Mouse (Mus musculus) 416B (cell line): ENCODE measurements at regions not wholly inside any gene's neighbourhood (a gene's known extent, or its start where the extent isn't known, plus 50 kb on each side); places are given as distances from the start of the nearest gene placed in this dataset.
A peak's percentile ranks its signal among the peaks of the same experiment; 100 is the strongest.
"Not testable (repeated sequence)": the region's sequence is repeated elsewhere in the genome, so short reads cannot be mapped to it uniquely, and the experiment has no call there.

Experiments used
- DNase-seq: peaks from one replicate; pipeline ENCODE4 v3.0.0; 2011; ENCODE audit warnings: low read depth

DNA sequence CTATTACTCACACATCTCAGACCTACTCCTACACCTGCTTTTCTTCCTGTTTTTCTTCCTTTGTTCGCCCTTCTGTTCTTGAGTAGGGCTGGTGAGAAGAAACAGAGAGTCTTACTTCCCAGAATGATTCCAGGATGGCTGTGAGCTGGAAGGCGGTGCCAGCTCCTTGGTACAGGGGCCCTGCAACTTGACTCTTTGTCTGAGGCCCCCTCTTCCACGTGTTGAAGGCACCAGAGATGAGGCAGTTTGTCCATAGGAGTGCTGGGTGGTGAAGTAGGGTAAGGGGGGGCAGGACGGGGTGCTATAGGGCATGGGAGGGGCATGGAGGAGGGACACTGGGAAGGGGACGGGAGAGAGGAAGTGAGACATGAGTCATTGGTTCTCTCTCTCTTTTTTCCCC lies 60.8 kb downstream of the Dmrta2 start:
- no peak for DNase-seq

DNA sequence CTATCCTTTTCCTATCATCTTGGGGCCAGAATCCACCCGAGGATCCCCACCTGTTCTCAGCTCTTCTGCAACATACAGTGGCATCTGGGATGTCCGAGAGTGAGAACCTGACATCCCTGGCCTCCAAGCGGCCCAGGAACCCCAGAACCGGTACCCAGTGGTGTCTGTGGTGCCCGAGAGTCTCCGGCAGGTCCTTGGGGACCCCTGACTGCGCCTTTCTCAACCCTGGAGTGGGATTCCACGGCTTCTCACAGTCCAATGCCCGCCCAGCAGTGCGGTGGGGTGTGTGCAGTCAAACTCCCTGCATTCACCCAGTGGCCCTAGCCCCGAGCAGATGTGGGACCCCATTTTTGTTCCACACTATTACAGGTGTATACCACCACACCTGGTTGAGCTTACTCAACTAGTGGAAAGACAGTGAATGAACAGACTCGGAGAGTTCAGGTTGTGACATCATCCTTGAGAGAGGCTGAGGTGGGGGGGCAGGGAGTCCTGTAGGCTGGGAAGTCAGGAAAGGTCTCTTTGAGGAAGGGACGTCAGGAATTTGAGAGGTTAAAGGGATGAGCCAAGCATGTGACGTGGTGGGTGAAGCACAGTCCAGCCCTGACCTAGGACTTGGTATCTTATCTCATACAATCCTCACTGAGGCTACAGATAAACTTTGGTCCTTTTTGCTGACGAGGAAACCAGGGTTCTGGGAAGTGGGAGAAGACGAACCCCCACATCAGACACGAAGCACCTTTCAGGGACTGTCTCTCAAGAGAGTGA lies 67.2 kb downstream of the Dmrta2 start:
- DNase-seq: no peak

DNA sequence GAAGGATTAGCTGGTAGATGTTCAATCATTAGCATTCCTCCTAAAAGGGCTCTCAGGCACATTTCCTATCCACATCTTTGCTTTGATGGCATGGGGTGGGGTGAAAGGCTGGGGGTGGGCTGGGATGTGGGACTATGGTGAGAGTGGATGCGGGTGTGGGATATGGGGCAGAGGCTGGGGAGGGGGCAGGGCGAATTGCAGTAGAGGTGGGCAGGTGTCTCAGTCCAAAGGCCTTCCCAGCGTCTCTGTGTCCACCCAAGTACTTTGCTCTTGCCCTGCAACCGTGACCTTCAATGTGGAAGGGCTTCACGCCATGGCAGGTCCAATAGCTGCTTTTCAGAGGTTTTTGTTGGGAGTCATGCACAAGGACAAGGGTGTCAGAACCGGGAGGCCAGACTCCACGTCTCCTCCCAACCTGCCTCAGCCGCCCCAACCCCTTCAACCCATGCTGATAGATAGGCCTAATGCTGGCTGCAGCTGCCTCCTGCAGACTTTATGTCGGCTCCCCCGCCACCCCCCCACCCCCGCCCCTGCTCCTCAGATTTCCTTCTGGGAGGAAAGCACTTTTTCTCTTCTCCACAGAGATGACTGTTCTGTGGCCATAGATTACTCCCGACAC lies 67.9 kb downstream of the Dmrta2 start:
- DNase-seq: no peak

DNA sequence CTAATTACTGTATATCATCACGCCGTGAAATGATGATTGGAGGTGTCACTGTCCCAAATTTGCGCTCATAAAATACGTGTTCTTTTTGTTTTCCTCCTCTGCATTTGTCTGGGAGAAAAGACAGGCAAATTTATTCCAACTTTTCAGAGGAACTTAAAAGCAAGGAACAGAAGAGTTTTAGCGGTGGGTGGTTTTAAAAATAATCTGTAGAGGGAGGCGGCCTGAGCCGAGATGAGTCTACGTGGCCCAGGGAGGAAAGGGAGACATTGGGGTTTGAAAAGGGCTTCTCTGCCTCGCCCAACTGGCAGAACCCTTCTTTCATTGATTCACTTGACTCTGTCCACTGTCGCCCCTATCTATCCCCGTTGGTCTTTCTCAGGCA lies 68.4 kb downstream of the Dmrta2 start:
- no peak for DNase-seq

DNA sequence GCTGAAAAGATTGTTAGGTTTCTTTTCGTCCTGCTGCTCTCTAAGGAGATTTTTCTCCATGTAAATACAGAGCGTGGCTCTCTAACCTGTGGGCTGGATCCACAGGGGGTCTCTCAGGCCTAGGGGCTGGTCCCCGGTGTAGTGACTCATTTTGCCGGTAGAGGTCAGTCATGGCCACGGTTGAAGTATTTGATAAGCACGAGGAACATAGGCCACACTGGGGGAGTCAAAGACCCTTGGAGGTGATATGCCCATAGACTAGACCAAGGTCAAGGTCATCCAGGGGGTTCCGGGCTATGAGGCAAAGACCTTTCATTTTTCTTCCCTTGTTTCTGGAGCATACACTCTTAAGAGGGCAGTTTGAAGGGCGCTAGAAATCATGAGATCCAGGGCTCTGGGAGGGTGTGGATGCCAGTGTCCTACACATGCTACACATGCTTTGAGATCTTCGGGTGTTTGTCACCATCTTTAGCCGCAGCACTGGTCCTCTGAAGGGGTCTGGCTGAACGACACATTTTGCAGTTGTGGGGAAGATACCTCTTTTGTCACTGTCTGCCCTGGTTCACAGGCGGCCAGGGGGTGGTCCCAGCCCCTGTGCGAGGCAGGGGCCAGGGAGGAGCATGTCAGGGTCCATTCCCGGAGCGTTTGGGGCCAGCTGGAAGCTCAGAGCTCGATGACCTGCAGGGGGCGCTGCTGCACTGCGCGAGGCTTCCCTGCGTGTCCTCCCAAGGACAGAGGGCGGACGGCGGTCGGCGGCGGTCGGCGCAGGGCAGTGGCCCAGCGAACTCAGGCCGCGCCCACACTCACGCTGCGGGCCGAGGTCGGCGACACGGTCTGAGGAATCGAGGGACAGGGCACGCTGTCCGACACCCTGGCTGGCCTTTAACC lies 72.8 kb downstream of the Dmrta2 start:
- DNase-seq: peak; percentile 14

DNA sequence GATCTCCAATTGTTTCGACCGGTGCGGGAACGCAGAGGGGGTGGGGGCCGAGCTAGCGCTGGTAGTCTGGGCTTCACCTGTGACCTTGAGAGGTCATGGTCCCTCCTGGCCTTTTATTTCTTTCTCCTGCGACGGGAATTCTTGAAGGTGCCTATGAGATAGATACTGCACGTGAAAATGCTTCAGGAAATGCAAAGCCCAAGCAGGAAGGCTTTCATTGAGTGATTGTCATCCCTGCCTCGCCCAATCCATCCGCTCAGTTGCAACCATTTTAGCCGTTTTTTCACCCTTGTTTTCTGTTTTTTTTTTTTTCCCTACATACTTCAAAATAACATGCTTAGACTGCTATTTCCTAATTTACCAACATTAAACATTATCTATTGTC lies 73.4 kb downstream of the Dmrta2 start:
- DNase-seq: no peak

DNA sequence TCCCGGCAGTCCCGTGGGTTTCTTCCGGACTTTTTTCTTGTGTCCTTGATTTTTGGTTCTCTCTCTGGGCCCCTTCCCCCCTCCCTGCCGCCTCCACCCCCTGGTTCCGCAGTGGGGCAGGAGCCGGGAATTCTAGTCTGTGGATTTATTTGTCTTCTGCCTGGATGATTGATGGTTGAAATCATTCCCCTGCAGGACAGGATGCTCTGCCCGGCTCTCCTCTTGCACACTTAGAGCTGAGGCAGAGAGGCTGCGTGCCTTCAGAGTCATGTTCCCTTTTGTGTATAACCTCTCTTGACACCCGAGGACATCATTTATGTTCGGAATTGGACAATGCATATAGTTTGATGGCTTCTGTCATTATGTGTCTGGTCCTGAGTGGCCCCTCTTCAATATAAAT lies 74.0 kb downstream of the Dmrta2 start:
- DNase-seq: no peak

DNA sequence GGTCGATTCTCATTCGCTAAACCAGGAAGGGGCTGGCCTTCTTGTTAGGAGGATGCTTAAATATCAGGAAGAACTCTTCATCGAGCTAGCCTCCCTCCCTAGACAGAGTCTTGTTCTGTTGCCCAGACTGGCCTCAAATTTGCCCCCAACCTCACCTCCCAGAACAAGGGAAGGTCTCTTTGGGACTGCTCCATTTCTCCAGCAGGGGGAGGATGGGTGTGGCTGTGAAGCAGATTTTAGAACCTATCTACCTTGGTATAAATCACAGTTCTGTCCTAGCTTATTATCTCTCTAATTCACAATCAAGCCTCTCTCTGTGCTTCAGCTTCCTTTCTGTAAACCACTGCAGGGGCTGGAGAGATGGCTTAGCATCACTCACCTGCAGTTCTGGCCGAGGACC lies 75.1 kb downstream of the Dmrta2 start:
- DNase-seq: no peak

DNA sequence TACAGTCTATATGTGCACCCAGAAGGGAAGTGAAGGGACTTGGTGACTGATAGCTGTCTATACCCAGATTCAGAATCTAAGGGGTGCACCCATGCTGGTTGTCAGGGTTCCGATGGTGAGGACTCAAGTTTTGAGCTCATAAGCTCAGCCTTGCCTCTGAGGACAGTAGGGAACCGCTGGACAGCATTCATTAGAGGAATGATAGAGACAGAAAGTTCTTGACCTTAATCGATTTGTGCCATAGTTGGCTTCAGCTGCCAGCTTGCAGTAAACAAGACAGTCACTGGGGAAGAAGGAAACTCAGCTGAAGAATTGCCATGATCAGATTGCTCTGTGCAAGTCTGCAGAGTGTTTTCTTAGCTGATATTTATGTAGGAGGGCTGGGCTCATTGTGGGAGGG lies 96.0 kb downstream of the Dmrta2 start:
- no peak for DNase-seq

DNA sequence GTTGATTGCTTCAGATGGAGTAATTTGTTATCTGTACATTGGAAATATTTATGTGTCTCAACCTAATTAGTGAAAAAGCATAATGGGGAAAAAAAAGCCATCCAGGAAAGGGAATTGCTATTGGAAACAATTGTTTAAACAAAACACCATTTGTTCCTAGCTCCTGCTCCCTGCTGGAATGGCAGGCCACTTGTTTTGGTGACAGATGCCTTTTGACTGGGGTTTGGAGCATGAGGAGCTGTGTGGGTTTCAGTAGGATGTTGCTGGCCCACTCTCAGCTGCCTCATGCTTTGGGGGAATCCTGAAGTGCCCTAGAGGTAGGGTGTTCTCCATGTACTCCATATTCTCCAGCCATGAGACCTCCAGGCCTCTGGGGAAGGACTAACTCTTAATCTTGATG lies 105.5 kb downstream of the Dmrta2 start:
- no peak for DNase-seq

DNA sequence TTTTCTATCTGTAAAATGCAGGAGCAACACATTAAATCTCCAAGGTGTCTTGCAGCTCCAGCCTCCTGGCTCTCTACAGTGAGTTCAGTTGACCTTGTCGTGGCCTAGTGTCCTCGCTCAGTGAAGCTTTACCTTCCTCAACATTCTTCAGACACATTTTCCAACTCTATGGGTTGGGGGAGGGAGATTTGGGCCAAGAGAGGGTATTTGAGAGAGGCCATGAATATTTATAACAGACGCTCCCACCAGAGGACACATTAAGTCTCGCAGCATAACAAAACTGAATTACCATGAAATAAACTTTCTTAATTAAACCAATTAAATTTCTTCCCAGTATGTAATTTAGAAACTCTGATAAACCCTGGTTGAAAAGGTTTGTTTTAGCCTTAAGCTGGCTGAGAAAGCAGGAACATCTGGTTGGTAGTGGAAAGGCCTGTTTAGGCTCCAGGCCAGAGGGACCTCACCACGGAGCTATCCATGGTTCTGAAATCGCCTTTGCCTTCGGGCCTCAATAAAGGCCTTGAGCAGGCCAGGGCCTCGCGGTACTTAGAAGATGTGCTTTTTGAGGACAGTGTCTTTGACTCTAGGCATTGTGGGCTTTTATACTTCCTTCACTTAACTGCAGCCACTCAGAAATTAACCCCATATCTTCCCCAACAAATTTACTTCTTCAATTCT lies 109.9 kb downstream of the Dmrta2 start:
- peak; percentile 50 for DNase-seq

DNA sequence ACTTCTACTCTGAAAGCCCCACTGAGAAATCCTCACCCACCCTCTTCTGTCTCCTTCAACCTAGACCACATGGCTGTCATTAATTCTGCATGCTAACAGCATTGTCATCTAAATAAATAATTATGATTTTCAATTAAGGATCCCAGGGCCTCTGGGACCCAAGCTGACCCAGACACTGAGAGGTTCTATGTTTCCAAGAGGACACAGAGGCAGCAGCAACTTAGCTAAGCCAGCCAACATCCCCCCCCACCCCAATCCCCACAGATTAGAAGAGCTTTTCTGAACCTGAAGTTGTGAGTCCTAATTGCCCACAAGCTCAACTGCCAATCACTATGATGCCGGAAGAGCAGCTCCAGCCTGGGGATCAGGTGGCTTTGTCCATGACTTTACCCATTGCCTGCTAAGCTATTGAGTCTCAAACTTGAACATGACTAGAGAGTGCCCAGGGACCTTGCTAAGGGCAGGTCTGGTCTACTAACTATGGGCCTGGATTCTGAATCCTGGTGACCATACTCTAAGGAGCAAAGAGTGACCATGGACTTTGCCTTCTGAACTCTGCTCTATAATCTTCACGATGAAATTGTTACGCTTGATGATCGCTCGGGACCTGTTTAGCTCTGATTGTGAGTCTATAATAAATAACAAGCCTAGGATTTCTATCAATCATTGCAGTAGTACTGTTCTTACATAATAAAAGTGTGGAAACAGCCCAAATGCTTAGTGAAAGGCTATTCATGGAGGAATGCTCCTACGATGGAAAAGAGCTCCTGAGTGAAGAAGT lies 115.4 kb downstream of the Dmrta2 start:
- no peak for DNase-seq

DNA sequence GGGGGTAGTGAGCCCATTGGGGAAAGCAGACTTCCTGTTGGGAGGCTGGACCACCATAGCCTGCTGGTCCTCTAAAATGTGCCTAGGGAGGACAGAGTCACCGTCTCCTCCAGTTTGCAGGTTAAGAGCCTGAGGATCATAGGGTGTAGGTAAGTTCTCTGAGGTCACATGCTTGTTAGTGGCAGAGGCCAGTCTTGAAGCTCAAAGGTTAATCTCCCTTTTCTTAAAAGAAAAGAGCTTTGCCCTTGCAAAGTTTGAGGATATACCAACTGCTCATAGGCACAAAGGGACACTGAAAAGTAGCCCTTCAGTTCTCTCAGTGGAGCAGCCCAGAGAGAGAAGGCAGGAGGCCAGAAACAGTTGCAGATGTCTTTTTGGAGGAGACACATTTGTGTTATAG lies 116.7 kb downstream of the Dmrta2 start:
- DNase-seq: no peak

DNA sequence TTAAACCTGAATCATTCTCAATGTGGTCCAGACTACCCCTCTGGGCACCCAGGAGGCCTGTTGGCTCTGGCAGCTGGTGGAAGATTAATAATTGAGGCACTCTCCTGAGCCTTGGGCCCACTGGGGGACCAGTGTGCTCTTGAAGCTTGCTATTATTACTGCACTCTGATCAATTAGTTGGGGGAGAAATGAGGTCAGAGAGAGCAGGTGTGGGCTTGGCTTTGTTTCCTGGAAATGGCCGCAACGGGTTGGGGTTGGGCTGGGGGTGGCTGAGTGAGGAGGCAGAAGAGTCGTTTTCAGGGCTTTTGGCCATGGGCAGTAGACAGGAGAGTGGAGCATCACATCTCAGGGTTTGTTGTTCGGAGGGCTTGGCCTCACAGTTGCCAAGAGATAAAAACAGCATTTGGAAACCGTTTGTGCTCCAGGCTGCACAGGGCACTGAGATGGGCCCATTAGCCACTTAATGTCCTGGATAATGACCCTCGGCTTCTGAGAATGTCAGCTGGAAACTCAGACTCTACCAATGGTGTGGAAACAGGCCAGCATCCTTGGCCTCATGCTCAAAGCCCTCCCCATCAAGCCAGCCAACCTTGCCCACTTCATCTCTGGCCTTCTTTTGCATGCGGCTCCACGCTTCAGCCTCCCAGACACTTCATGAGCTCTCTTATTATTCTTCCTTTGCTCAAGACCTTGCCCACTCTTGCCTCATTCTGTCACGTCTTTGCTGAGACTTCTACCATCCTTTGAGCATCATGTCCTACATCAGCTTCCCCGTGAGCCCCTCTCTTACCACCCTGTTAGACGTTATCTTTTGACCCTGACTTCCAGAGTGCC lies 118.1 kb downstream of the Dmrta2 start:
- no peak for DNase-seq

DNA sequence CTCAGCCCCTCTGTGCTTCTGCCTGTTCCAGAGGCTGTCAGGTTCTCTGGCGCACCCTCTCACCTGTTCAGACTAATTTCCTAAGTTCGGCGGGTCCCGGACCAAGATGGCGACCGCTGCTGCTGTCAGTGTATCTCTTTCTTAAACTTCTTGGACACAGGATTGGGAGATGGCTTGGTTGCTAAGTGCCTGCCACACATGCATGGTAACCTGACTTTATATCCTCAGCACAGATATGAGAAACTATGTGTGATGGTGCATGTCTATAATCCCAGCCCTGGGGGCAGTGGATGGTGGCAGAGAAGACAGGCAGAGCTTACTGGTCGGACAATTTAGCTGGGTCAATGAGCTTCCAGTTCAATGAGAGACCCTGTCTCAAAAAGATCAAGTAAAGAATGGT lies 126.3 kb downstream of the Dmrta2 start:
- not testable (repeated sequence) for DNase-seq

DNA sequence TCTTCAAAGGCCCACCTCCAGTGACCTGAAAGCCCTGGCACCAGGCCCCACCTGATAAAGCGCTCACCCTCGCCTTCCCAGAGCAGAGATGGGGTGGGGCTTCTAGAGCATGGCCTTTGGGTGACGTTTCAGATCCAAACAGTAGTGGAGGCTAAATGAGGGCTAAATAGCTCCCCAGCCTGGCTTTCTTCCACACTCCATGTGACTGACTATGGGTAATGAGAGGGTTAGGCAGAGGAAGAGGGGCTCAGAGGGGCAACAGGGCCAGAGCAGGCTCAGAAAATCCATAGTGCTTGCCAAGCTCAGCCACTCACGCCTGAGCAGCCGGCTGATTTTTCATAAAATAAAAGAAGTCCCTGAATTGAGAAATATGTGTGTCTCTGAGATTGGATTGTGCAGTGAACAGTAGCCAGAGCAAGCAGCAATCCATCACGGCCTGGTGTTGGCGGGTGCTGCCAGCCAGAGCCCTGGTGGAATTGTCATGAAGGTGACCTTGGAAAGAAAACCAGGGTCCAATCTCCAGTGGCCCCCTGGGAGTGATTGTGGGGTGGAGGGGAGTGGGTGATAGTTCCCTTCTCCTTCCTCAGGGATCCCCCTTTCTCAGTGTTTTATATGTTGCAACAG lies 128.9 kb downstream of the Dmrta2 start:
- DNase-seq: no peak

DNA sequence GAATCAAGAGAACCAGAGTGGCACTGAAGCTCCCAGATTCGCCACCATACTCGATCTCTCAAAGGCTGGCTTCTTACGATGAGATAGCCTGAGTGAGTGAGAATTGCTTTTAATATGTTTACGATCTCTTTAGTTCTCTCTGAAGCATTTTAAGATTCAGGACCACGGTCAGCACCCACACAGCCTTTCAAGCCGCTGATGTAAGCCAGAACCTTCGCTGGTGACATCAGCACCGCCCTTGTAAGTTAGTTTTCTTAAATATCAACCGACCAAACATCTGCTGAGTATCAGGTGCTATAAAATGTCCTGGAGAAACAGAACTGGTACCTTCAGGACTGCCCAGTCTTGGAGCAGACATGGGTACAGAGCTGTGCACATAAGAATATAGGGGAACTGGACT lies 141.6 kb downstream of the Dmrta2 start:
- peak; percentile 18 for DNase-seq

DNA sequence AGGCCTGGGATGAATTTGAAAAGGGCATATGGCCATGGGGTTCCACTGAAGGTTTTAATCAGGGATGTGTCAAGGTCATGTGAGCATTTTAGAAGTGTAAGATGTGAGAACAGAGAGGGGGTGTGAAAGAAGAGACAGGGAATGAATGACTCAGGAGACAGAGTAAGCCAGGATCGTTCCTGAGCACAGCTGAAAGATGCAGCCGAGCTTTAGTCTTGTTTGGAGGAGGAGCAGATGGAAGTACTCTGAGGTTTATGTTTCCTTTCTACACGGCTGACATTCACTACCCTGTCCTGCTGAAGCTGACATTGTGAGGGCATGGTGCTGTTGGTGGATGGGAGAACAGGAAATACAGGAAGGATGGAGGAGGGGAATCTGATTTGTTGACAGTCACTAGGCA lies 142.0 kb downstream of the Dmrta2 start:
- no peak for DNase-seq

DNA sequence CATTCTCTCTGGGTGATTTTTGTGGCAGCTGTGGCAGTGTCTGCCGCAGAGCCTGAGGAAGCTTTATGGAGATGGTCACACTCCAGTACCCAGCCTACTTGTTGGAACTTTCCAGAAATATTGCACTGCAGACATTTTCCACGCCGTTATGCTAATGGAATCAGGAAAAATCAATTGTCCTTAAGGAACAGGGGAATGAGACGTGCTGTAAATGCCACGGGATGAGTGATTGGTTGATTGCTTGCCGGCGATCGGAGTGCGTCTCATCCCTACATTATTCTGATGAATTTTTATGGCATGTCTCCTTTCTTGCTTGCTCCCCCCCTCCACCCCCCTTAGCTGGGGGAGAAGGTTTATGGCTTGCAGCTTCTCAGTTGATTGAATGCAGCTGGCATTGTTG lies 142.9 kb downstream of the Dmrta2 start:
- DNase-seq: no peak

DNA sequence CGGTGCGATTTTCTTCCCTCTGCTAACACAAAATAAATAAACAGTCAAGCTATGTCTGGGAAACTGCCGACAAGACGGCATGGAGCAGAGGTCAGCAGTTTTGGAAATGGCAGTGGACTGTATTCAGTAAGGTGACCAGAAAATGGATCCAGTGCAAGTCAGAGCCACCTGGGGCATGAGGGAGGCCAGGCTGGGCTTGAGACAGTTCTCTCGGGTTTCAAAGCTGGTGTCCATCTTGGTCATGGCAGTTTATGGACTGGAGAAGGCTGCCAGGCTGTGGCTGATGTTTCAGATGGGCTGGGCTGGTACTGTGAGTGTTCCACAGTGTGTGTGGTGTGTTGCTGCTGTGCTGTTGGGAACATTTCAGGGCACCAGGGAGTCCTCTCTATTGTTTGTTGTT lies 143.6 kb downstream of the Dmrta2 start:
- DNase-seq: no peak
